9 mouse cellular contexts compared by ENCODE assay signal in genomic region chr6:41055581-41055980, GRCm38 (mm10). TPM values are rescaled to one million over a fixed set of nuclear protein-coding genes. Genes with fewer than 3 reads are reported as not detected.
A peak's percentile ranks its signal among the peaks of the same experiment; 100 is the strongest.
DNase-seq lines count a peak whose midpoint lies in the region; ATAC-seq and TF ChIP-seq lines count a peak whose summit lies in the region.
"Had no signal": no experiment of that assay in that cellular context is flagged by ENCODE, and none has a peak within 500 bp of the region (broad histone marks: within the 10 kb centered on the region; RNA-seq: fewer than 3 reads in every experiment).

No protein-coding gene starts in this region.

- peak; percentile 63 for DNase-seq in hindbrain, embryonic 14.5 days (ENCODE audit: low spot score)
- no peak for DNase-seq in testis, postnatal 14 days (ENCODE audit: low spot score)
- peak; percentile 12 to 36 for DNase-seq in adrenal gland, postnatal 36 days
- peak; percentile 73 for DNase-seq in hindbrain, postnatal 0 days (ENCODE audit: low spot score)
- peak; percentile 71 for DNase-seq in retina, embryonic 14.5 days (ENCODE audit: low spot score)

- H3K27ac ChIP-seq in hindbrain, embryonic 14.5 days = no peak overlapping the region
- no peak overlapping the region for H3K27ac ChIP-seq in hindbrain, embryonic 12.5 days
- H3K27ac ChIP-seq in testis, adult 2 months (ENCODE audit: control insufficient read depth, insufficient read depth, low read depth, low read length) = no peak overlapping the region
- H3K27ac ChIP-seq in hindbrain, postnatal 0 days = no peak overlapping the region

- no peaks in the 10 kb centered on the region for H3K9me3 ChIP-seq in hindbrain, embryonic 14.5 days (ENCODE audit: control insufficient read depth, low read length)
- no peaks in the 10 kb centered on the region for H3K9me3 ChIP-seq in hindbrain, embryonic 12.5 days (replicated peaks)
- H3K9me3 ChIP-seq in hindbrain, postnatal 0 days (ENCODE audit: low read length) = no peaks in the 10 kb centered on the region

- WGBS in hindbrain, embryonic 14.5 days = 26% methylated on average over 2 of the region's 2 CpGs
- WGBS in hindbrain, embryonic 12.5 days = 36% methylated on average over 2 of the region's 2 CpGs
- 39% methylated on average over 2 of the region's 2 CpGs for WGBS in hindbrain, postnatal 0 days

- no peak for ATAC-seq in hindbrain, embryonic 14.5 days (ENCODE audit: low FRiP score)
- no peak for ATAC-seq in hindbrain, embryonic 12.5 days (ENCODE audit: low FRiP score)
- ATAC-seq in hindbrain, postnatal 0 days = no peak
- no peak for ATAC-seq in erythroid progenitor cell, adult 5-6 weeks (replicated peaks; ENCODE audit: low FRiP score, poor library complexity, severe bottlenecking)

- no peaks in the 10 kb centered on the region for H3K27me3 ChIP-seq in hindbrain, embryonic 14.5 days (ENCODE audit: control insufficient read depth, insufficient read depth, low read length)
- no peaks in the 10 kb centered on the region for H3K27me3 ChIP-seq in hindbrain, embryonic 12.5 days
- no peaks in the 10 kb centered on the region for H3K27me3 ChIP-seq in testis, adult 2 months (ENCODE audit: control insufficient read depth, insufficient read depth, low read length)
- H3K27me3 ChIP-seq in hindbrain, postnatal 0 days (ENCODE audit: insufficient read depth, low read length) = no peaks in the 10 kb centered on the region

- no peak overlapping the region for H3K9ac ChIP-seq in hindbrain, embryonic 14.5 days
- no peak overlapping the region for H3K9ac ChIP-seq in hindbrain, embryonic 12.5 days
- H3K9ac ChIP-seq in hindbrain, postnatal 0 days (replicated peaks; ENCODE audit: low read length) = no peak overlapping the region

- H3K4me3 ChIP-seq in hindbrain, embryonic 14.5 days (replicated peaks; ENCODE audit: low read length) = no peak overlapping the region
- H3K4me3 ChIP-seq in hindbrain, embryonic 12.5 days = no peak overlapping the region
- H3K4me3 ChIP-seq in testis, adult 2 months (ENCODE audit: control insufficient read depth, low read depth, low read length) = no peak overlapping the region
- H3K4me3 ChIP-seq in hindbrain, postnatal 0 days (ENCODE audit: low read length) = no peak overlapping the region
- H3K4me3 ChIP-seq: myocyte had no signal

- peak; percentile 20; the same call in 1 of the 2 replicates for TF ChIP-seq CTCF in testis, adult 2 months (IDR thresholded peaks at IDR 0.05; ENCODE audit: control insufficient read depth, insufficient read depth, insufficient replicate concordance, low read depth, low read length)
- peak; percentile 74 for TF ChIP-seq CTCF in hindbrain, postnatal 0 days (IDR thresholded peaks at IDR 0.05; ENCODE audit: low read depth)

- H3K4me1 ChIP-seq in hindbrain, embryonic 14.5 days (replicated peaks; ENCODE audit: control insufficient read depth, insufficient read depth, low read length) = no peaks in the 10 kb centered on the region
- H3K4me1 ChIP-seq in hindbrain, embryonic 12.5 days = no peaks in the 10 kb centered on the region
- no peaks in the 10 kb centered on the region for H3K4me1 ChIP-seq in testis, adult 2 months (ENCODE audit: control insufficient read depth, insufficient read depth, low read length)
- H3K4me1 ChIP-seq in hindbrain, postnatal 0 days (ENCODE audit: insufficient read depth, low read length) = no peaks in the 10 kb centered on the region

- H3K4me2 ChIP-seq in hindbrain, embryonic 14.5 days (replicated peaks) = no peak overlapping the region
- H3K4me2 ChIP-seq in hindbrain, embryonic 12.5 days (replicated peaks) = no peak overlapping the region
- H3K4me2 ChIP-seq in hindbrain, postnatal 0 days (ENCODE audit: low read depth, low read length) = no peak overlapping the region

- TF ChIP-seq POLR2A in testis, adult 2 months (IDR thresholded peaks at IDR 0.05; ENCODE audit: control insufficient read depth, low read depth, low read length) = no peak

- no peaks in the 10 kb centered on the region for H3K36me3 ChIP-seq in hindbrain, embryonic 14.5 days (replicated peaks; ENCODE audit: control insufficient read depth, insufficient read depth)
- no peaks in the 10 kb centered on the region for H3K36me3 ChIP-seq in hindbrain, embryonic 12.5 days
- no peaks in the 10 kb centered on the region for H3K36me3 ChIP-seq in testis, adult 2 months (ENCODE audit: control insufficient read depth, insufficient read depth, low read length)
- H3K36me3 ChIP-seq in hindbrain, postnatal 0 days (ENCODE audit: insufficient read depth, low read length) = no peaks in the 10 kb centered on the region

RNA-seq across cellular contexts. Expression of gene 2210010C04Rik, which starts 20.3 kb away (rescaled TPM):
- not detected in 2 replicates for polyA plus RNA-seq in hindbrain, embryonic 14.5 days (2014; fragmentation: Nextera tagmentation; extraction: Ambion mirVana)
- polyA plus RNA-seq in hindbrain, embryonic 12.5 days (2016; fragmentation: Nextera tagmentation; extraction: Ambion mirVana) = not detected in 2 replicates
- 0.29 and 0.41 TPM in 2 replicates for polyA plus RNA-seq in testis, adult 2 months (2012; rRNA removed)
- not detected for total RNA-seq in adrenal gland, postnatal 36 days (2021)
- total RNA-seq in hindbrain, postnatal 0 days (2014; rRNA removed) = not detected in 2 replicates
- polyA plus RNA-seq in hindbrain, postnatal 0 days (2015; fragmentation: Nextera tagmentation; extraction: Ambion mirVana) = not detected in 2 replicates
- total RNA-seq in erythroid progenitor cell, adult 5-6 weeks (2015; ENCODE audit: low replicate concordance) = not detected in 2 replicates
- total RNA-seq in erythroid progenitor cell, adult 5-6 weeks (2017; ENCODE audit: low replicate concordance) = not detected in 2 replicates

RNA-seq across cellular contexts. Expression of gene Gm2663, which starts 56.3 kb away (rescaled TPM):
- not detected in 2 replicates for polyA plus RNA-seq in hindbrain, embryonic 14.5 days (2014; fragmentation: Nextera tagmentation; extraction: Ambion mirVana)
- not detected in 2 replicates for polyA plus RNA-seq in hindbrain, embryonic 12.5 days (2016; fragmentation: Nextera tagmentation; extraction: Ambion mirVana)
- polyA plus RNA-seq in testis, adult 2 months (2012; rRNA removed) = not detected in 2 replicates
- not detected for total RNA-seq in adrenal gland, postnatal 36 days (2021)
- total RNA-seq in hindbrain, postnatal 0 days (2014; rRNA removed) = not detected in 2 replicates
- not detected in 2 replicates for polyA plus RNA-seq in hindbrain, postnatal 0 days (2015; fragmentation: Nextera tagmentation; extraction: Ambion mirVana)
- total RNA-seq in erythroid progenitor cell, adult 5-6 weeks (2015; ENCODE audit: low replicate concordance) = not detected in 2 replicates
- total RNA-seq in erythroid progenitor cell, adult 5-6 weeks (2017; ENCODE audit: low replicate concordance) = not detected in 2 replicates
- polyA plus RNA-seq: myocyte had no signal
